Mouse (Mus musculus): ENCODE results near the gene Pate2.

The Pate2 gene

DNA sequence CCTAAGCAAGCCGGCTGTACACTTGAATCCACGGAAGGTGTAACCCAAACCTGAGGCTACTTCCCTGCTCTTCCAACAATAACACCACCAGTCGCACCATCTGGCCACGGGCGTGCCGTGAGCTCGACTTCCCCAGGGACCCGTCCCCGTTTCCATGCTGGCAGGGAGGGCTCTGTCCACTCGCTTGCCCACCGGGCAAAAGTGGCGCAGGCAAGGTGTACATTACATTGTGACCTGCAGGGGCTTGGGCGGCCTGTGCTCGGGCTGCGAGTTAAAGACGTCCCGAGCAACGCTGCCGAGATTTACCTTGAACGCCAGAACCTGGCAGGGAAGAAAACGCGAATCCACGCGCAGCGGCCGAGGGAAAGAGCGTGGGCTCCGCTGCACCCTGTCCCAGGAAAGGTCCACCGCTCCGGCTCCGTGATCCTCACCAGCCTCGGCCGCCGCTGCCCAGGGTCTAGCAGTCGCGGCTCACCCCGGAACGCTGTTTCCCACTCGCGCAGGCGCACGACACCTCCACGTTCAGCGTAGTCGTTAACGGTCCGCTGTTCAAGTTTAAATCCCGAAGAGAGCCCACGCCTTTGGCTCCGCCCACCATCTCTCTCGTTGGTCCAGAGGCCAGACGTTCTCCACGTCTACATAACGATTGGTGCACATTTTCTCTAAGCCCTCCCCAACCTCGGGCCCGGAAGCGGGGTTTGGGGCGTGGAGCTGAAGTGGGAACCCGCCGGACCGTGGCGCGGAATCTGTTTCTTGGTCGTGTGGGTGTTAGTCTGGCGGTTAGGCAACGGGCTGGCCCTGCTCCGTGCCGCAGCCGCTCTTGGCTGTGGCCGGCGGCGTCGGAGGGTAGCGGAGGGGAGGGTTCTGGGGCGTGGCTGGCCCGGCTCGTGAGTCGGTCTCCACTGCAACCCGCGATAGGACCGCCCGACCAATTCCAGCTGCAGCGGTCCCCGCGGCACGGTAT, at the start of gene Pate2, which contains the start of gene Hyls1:
Gene Pate2, plus strand, starts transcription at position 714 of the 964 bp plus-strand sequence.
Gene Hyls1, minus strand, starts transcription at position 828 of the 964 bp plus-strand sequence.
- DNase-seq (ENCODE audit: low read depth, low spot score): peak; percentile 92

DNA sequence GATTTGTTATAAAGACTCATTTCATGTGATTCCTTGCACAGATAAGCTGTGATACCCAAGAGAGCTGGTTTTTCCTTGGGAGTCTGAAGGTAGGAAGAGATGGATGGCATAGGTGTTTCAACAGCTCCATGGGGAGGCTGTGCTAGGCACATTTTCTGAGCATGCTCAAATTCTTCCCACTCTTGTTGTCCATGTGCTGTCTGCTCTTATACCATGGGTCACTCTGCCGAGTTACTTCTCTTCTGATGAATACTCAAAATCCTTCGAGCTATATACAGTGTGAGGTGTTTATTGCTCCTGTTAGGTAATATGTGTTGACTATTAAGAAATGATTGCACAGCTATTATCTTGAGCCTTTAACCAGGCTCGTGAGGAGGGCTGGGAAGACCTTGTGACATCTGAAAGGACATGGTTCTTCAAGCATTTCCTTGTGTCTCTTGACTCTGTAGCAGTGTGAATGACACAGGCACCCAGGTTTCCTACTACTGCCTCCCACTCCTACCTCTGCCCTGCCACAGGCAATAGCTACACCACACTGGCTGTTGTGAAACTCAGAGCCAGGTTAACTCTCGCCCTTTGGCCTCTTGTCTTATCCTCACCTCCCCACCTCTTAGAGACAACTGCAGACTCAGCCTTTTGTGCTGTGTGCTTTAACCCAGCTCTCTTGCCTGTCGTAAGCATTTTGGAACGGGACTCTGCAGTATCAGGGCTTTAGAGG, 49.3 kb upstream of the Pate2 start:
- DNase-seq (ENCODE audit: low read depth, low spot score): no peak

DNA sequence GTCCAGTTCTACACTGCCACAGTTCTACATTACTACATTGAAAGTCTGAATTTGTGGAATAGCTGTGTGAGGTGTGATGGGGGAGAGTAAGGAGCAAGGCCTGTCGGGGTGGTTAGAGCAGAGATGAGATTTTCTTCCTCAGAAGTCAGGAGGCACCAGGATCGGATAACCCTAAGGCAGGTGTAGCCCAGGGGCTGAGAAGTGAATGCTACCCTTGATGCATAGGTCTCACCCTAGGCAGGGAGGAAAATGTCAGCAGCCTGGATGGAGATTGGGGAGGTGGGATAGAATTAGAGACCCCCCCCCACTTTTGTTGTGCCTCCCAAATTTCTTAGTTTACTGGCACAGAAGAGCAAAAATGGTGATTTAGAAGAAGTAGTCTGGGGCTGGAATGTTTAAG, 47.8 kb upstream of the Pate2 start:
- no peak for DNase-seq (ENCODE audit: low read depth, low spot score)

DNA sequence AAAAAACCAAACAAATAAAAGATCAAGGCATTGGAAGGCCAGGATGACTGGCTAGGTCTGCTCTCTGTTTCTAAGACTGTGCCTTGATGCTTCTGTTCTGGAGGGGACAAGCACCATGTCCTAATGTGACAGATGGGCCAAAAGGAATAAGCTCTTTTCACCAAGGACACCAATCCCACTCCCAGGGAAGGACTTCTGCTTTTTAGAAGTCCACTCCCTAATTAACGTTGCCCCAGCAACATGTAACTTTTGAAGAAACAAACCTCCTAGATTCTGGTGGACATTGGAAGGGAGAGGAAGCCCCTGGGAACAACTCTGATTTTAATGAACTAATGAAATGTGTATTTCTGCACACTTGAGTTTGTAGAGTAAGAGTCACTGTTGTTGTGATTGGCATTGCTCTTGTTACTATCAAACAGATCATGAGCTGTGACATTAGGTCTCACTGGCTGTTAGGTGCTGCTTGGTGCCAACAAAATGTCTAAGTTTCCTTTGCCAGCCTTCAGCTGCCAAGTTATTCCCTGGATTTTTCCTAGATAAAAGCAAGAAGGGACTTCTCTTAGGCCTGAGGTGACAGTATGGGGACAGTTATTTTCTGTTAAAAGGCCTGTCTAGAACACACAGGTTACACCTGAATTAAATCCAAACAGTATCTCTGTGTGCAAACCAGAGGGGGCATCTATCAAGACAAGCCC, 47.1 kb upstream of the Pate2 start:
- peak; percentile 27 for DNase-seq (ENCODE audit: low read depth, low spot score)

DNA sequence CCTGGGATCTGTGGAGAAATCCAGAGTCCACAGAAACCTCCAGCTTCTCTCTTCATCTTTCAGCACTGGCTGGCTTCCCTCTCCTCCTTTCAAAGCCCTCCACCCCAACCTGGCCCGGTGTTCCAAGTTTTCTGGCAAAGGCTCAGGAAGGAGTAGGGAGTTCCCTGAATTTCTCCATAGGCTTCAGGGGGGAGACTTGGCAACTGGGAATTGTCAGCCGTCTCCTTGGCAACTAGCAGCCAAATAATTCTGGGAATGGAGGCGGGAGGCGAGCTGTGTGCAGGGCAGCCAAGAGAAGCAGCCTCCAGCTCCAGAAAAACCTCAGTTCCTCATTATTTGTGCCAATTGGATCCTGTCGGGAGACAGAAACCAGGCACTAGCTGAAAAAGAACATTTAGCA, 46.5 kb upstream of the Pate2 start:
- peak; percentile 71 for DNase-seq (ENCODE audit: low read depth, low spot score)

DNA sequence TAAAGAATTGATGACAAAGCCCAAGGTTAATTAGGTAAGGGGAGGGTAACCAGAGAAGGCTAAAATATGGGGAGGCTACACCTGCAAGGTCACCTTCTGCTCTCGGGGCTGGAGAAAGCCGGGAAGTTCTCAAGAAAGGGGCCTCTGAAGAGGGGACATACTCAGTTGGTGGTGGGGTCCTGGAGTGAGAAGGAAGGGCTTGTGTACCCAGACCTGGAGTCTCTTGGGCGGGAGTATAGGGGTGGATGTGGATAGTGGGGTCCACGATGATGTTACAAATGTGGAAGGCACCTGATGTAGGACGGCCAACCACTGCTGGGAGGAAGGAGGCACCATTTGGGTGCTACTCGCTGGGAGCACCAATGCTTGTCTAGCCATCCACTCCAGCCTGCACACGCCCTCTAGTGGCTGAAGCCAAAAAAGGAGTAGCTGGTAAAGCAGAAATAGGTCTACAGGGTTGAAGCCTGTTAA, 46.1 kb upstream of the Pate2 start:
- peak; percentile 64 for DNase-seq (ENCODE audit: low read depth, low spot score)

DNA sequence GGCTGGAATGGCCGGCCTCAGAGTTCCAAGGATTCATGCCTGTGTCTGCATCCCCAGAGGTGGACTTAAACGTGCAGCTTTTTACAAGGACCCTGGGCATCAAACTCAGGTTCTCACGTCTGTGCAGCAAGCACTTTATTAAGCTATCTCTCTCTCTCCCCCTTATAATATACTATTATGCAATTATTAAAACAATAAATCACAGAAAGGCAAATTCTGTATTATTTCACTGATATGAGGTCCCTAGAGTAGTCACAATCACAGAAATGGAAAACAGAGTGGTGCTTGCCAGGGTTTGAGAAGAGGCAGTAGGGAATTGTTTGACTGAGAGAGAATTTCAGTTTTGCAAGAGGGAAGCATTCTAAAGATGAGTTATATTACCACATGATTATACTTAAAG, 40.9 kb upstream of the Pate2 start:
- no peak for DNase-seq (ENCODE audit: low read depth, low spot score)

DNA sequence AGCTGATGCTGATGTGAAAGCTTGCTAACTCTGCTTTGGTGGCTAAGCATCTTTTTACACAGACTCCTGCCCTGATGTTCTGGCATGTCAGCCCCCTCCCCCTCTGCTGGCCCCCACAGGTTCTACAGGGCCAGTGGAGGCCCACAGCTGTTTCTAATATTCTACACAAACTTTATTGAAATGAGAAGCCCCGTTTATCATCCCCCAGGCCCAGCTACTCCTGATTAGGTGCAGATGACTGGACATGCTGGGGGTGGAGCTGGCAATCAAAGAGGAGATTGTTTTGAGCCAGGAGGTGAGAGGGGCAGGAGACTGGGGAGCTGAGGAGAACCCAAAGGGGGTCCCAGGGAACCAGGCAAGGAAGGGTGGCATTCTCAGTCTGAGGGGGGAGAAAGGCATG, 40.3 kb upstream of the Pate2 start:
- no peak for DNase-seq (ENCODE audit: low read depth, low spot score)

DNA sequence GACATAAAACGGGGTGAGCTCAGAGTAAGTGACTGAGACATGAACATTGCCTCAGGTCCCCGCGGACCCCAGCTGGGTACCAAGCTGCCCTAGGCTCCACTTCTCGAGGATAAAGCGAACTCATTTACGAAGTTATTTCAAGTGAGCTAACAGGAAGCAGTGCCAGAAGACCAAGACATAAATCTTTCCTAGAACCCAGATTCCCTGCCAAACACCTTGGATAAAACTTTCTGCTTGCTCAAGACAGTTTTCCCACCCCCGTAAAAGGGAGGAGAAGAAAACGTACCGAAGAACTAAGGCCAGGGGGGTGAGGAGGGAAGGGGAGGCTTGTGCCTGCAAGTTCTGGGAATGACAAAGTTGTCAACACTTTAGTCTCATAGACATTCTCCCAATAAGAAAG, 36.8 kb upstream of the Pate2 start:
- peak; percentile 13 for DNase-seq (ENCODE audit: low read depth, low spot score)

DNA sequence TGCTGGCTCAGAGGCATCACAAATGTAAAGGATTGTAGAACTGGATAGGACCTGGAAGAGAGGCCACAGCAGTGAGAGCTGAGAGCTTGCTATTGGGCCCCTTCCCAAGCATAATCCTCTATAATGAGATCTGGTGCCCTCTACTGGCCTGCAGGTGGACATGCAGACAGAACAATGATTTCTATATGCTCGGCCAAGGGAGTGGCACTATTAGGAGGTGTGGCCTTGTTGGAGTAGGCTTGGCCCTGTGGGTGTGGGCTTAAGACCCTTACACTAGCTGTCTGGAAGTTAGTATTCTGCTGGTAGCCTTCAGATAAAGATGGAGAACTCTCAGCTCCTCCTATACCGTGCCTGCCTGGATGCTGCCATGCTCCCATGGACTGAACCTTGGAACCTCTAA, 35.0 kb upstream of the Pate2 start:
- peak; percentile 46 for DNase-seq (ENCODE audit: low read depth, low spot score)

DNA sequence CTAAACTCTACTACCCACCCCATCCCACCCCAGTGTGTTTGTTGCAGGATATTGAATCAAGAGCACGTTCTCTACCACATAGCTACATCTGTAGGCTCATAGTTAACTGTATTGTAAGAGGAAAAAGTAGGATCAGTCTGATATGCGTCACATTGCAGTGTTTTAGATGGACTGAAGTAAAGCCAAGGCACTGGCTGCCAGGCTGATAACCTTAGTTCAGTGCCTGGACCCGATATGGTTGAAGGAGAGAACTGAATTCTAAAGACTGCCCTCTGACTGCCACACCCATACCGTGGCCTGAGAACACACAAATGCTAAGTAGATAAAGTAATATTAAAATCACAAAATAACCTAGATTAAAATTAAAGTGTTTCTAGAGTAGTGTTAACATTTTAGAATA, 34.2 kb upstream of the Pate2 start:
- DNase-seq (ENCODE audit: low read depth, low spot score): no peak

DNA sequence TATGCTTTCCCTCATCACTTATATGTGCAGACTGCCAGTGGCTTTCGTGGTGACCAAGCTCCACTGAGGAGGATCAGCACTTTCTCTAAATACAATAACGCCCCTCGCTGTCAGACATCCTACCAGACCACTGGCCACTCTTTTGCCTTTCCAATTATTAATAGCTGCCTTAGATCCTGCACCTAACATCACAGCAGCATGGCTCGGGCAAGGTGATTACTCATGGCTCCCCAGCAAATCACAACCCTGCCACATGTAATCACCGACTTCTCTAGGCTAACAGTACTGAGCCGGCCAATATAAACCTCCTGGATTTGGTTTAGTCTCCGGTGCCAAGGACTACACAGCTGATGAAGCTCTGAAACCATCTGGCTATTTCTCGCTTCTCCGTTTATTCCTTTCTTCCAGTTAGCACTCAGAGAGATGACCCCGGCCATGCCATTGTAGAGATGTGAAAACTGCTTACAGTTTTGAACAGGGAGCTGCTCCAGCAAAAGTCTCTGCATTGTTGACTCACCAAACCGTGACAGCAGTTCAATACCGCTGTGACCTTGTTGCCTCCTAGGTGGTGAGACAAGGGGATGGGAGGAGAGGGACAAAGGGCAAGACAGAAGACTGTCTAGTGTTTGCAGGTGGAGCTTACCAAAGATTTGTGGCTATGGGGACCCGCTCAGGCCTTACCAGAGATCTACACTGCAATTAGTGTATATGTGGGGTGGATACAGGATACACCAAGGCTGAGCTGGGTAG, 30.9 kb upstream of the Pate2 start:
- DNase-seq (ENCODE audit: low read depth, low spot score): no peak

DNA sequence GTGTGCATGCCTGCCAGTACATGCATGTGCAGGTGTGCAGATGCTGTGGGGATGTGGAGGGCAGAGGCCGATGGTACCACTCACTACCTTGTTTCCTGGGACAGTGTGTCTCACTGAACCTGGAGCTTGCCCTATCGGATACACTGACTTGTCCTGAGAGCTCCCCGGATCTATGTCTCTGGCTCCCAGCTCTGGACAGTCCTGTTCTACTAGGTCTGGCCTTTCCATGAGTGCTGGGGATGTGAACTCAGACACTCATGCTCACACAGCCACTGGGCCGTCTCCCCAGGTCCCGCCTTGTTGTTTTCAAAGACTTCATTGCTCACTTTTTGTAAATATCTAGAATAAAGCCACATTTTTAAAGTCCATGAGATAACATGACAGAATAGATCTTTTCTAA, 29.1 kb upstream of the Pate2 start:
- DNase-seq (ENCODE audit: low read depth, low spot score): no peak

DNA sequence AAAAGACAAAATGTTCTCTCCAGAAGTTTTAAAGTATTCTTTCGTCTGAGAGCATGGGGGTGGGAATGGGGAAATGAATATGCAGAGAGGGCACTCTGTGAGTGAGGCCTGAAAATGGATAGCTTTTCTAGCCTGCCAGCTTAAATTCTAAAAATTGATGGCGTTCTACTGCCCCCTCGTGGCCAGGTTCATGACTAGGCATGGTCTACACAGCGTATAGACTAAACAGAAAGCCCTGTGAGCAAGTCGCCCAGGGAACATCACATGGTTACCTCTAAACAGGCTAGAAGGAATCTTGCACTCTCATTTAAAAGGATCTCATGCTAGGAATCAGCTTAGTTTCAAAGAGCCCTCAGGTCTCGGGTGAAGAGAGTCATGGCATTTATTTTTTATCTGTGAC, 28.6 kb upstream of the Pate2 start:
- DNase-seq (ENCODE audit: low read depth, low spot score): peak; percentile 58

DNA sequence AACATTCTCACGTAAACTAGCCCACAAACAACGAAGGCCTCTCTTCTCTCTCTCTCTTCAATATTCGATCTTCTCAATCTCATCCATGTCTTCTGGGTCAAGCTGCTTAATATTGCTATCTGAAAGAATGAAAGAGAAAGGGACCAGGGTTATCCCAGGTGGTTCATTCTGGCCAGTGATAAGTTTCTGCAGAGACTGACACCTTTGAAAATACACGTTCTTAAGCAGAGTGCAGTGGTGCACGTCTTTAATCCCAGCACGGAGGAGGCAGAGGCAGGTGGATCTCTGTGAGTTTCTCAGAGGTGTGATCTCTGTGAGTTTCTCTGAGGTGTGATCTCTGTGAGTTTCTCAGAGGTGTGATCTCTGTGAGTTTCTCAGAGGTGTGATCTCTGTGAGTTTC, 28.1 kb upstream of the Pate2 start:
- DNase-seq (ENCODE audit: low read depth, low spot score): no peak

DNA sequence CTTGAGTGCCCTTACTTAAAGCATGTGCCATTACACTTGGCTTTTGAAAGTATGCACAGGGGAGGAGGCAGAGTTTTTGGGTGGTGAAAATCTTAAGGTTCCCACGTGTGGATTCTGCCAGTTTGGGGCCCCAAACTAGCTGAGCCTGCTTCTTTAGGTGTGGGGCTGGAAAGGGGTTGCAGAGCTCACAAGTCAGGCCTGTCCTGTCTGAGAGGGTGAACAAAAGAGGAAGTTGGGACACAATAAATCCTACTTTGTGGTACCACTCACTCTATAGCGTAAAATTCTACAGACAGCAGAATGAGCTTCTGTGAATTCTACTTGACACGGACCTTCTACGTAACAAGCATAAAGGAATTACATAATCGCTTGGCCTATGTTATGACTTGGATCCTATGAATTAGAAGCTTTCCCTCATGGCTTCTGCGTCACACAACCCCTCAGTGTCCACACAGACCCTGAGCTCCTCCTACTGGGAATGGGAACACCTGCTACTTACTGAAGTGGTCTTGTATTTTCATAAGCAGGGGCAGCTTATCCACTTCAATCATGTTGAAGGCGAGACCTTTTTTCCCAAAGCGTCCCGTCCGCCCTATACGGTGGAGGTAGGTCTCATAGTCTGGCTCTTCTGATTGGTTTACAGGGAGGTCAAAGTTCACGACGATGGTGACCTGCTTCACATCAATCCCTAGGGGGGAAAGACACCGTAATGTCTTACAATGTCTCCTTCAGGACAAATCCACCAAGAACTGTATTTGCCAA, 26.8 kb upstream of the Pate2 start:
- no peak for DNase-seq (ENCODE audit: low read depth, low spot score)

DNA sequence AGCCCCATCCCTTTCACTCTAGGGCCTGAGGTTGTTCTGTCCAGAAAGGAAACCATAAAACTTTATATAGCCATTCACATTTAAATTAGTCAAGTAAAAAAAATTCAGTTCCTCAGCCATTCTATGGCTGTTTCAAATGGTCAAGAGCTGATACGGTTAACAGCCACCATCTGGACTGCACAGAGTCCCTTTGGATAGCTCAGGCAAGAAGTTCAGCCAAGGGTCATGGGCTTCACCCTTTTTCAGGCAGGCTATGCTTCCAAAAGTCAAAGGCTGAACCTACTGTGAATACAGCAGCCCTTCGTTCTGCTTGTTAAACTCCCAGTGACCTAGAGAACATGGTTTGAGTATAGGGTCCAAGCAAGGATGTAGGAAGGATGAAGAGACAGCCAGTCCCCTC, 25.4 kb upstream of the Pate2 start:
- peak; percentile 26 for DNase-seq (ENCODE audit: low read depth, low spot score)

DNA sequence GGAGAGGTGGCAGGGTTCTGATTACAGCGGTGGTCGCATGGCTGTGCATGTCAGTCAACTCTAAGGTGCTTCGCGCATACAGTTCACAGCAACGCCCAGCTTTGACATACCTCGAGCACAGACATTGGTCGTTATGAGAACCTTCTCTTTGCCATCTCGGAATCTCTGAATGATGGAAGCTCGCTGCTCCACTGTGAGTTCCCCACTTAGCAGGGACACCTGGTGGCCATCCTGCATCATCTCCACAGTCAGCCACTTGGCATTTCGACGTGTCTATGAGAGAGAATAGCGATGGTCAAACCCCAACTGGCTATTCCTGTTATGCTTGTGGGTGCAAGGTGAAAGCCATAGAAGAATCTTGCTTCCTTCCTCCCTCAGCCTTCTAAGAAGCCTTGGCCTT, 24.4 kb upstream of the Pate2 start:
- DNase-seq (ENCODE audit: low read depth, low spot score): no peak

DNA sequence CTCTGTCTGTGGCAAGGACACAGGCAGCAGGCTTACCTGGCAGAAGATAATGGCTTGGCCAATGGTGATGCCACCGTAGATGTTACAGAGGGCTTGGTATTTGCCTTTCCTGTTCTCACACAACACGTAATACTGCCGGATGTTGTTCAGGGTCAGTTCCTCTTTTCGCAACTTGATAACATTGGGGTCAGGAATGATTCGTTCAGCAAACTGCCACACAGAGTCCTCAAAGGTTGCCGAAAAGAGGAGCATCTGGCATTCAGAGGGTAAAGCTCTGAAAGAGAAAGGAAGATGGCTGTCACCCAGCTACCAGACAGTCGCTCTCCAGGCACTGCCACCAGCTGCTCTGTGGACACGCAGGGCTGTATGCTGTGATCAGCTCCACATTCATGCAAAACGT, 23.3 kb upstream of the Pate2 start:
- no peak for DNase-seq (ENCODE audit: low read depth, low spot score)

DNA sequence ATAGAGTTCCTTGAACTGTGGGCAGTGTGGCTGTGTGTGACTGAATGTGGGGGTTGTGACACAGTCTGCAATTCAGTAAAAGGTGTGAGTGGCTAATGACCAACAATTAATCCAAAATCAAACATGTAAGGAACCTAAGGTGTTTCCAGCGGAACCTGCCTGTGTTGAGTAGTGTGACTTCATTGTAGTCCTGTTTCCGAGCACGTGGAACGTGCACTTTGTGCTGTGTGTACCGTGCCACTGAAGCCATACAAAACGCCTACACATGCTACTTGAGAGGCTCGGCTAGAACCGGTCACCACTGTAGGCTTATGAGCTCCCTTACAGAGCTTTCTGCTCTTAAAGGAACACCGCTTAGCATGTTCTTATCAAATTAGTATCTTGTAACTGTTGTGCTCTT, 21.6 kb upstream of the Pate2 start:
- no peak for DNase-seq (ENCODE audit: low read depth, low spot score)

All from skeletal muscle tissue, adult 2 months (tissue).